Mouse (Mus musculus) small intestine, adult 2 months (tissue): ENCODE results near the gene Hoxa13. TPM values are rescaled to one million over a fixed set of nuclear protein-coding genes. Genes with fewer than 3 reads are reported as not detected.

Source experiments
- H3K27ac ChIP-seq: fragments of 200-500 bp; 2 replicates; pipeline ENCODE4 v1.5.1; 2012; ENCODE audit warnings: low read depth, low read length, control low read depth, inconsistent platforms; ENCODE audit not compliant: insufficient read depth
- H3K27me3 ChIP-seq: fragments of 200-500 bp; 2 replicates; pipeline ENCODE4 v1.6.1; 2012; ENCODE audit warnings: mild to moderate bottlenecking, moderate library complexity, low read length, inconsistent platforms; ENCODE audit not compliant: control insufficient read depth, insufficient read depth
- H3K36me3 ChIP-seq: fragments of 200-500 bp; 2 replicates; pipeline ENCODE4 v1.6.1; 2012; ENCODE audit warnings: mild to moderate bottlenecking, low read length, control low read depth, inconsistent platforms; ENCODE audit not compliant: control insufficient read depth, insufficient read depth
- H3K4me1 ChIP-seq: fragments of 200-500 bp; 2 replicates; pipeline ENCODE4 v1.6.1; 2012; ENCODE audit warnings: low read length, inconsistent platforms, mixed read lengths; ENCODE audit not compliant: control insufficient read depth, insufficient read depth, insufficient read length
- H3K4me3 ChIP-seq: fragments of 200-500 bp; 2 replicates; pipeline ENCODE4 v1.5.1; 2012; ENCODE audit warnings: low read depth, mild to moderate bottlenecking, control low read depth, inconsistent platforms, low read length, moderate library complexity
- CTCF ChIP-seq: fragments of 200-500 bp; IDR thresholded peaks from 2 replicates; pipeline ENCODE4 v1.5.1; 2012; ENCODE audit warnings: low read depth, mild to moderate bottlenecking, control low read depth, inconsistent platforms, low read length, moderate library complexity, mixed read lengths; ENCODE audit not compliant: insufficient replicate concordance, insufficient read length; ENCODE audit errors: extremely low read depth
- POLR2A ChIP-seq: fragments of 200-500 bp; IDR thresholded peaks from 2 replicates; pipeline ENCODE4 v1.6.1; 2012; ENCODE audit warnings: low read depth, mild to moderate bottlenecking, control low read depth, inconsistent platforms, low read length, moderate library complexity
- WGBS: fragments of 180-500 bp; shearing (Covaris S2); methylation state at CpG from one replicate; pipeline ENCODE4 v1.1.7; 2018; 5-methylcytosine and 5-hydroxymethylcytosine counted together
- polyA plus RNA-seq: library from polyadenylated mRNA; depleted of rRNA; stranded (reverse); fragments of >200 nt; gene quantifications from 2 replicates; pipeline ENCODE4 v1.2.3, GENCODE M21; 2012

The Hoxa13 gene
- polyA plus RNA-seq, 1 experiment = not detected

DNA sequence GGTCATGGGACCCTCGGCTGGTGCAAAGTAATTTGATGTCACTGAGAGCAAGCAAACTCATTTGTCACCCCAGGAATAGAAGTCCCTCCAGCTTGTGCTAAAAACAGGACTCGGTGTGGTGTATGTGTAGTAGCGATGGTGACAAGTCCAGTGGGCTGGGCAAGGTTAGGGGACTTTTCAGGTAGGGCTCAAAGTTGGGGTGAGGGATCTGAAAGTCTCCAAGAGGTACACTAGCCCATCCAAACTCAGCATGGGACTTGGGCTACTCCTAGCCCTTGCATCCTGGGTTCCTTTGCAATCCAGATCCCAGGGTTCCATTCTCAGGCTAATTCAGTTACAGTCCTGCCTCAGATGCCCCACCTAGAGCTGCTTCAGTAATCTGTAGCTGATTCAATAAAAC is 8.1 kb upstream of the Hoxa13 start:
- Histone ChIP-seq H3K27ac (no peak overlapping the region), H3K4me3 (no peak overlapping the region), H3K27me3 (peaks cover 73% of the 10 kb centered on the region), H3K36me3 (no peaks in the 10 kb centered on the region), H3K4me1 (peaks cover 4% of the 10 kb centered on the region; the same call in 1 of the 2 replicates)
- 17% methylated on average over 3 of the region's 3 CpGs for WGBS
- TF ChIP-seq CTCF (no peak), POLR2A (no peak)

DNA sequence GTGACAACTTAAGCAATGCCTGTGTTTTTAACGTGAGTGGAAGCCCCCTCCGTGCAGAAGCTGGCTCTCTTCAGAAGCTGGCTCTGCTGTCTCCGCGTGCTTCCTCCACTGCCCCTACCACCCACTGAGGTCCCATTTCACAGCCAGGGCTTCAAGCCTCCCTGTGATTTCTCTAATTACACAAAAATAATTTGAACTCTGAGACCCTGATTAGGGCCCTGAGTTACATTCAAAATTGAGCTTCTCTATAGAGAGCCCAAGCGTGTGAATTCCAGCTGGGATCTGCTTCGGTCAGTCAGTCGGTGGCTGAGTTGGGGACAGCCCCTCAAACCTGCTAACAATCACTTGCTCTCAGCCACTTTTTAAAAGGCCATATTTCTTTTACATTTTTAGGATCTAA is 7.7 kb upstream of the Hoxa13 start:
- no peaks in the 10 kb centered on the region for H3K36me3 ChIP-seq
- peaks cover 72% of the 10 kb centered on the region for H3K27me3 ChIP-seq
- peaks cover 4% of the 10 kb centered on the region; the same call in 1 of the 2 replicates for H3K4me1 ChIP-seq
- TF ChIP-seq POLR2A (no peak), CTCF (no peak)
- no peak overlapping the region for H3K27ac ChIP-seq
- no peak overlapping the region for H3K4me3 ChIP-seq
- 27% methylated on average over 7 of the region's 7 CpGs for WGBS

DNA sequence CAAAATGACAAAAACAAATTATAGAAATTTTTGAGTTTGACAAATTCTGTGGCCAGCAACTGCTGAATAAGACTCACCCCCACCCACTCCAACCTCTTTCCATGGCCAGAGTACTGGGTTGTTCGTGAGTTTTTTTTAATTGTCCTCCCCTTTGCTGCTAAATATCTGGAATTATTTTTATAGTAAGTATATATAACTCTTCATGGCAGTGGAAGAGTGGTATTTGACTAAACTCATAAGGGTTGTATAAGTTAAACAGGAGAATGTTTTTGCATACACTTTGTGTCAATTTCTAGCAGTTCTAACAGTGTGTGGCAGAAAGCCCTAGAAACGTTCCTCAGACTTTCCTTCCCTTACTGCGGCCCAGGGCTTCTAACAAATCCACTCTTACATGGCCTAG is 7.0 kb upstream of the Hoxa13 start:
- no peak overlapping the region for H3K4me3 ChIP-seq
- TF ChIP-seq POLR2A (no peak), CTCF (no peak)
- 20% methylated on average over 3 of the region's 3 CpGs for WGBS
- H3K27me3 ChIP-seq = peaks cover 72% of the 10 kb centered on the region
- H3K27ac ChIP-seq = no peak overlapping the region
- H3K4me1 ChIP-seq = peaks cover 4% of the 10 kb centered on the region; the same call in 1 of the 2 replicates
- H3K36me3 ChIP-seq = no peaks in the 10 kb centered on the region

DNA sequence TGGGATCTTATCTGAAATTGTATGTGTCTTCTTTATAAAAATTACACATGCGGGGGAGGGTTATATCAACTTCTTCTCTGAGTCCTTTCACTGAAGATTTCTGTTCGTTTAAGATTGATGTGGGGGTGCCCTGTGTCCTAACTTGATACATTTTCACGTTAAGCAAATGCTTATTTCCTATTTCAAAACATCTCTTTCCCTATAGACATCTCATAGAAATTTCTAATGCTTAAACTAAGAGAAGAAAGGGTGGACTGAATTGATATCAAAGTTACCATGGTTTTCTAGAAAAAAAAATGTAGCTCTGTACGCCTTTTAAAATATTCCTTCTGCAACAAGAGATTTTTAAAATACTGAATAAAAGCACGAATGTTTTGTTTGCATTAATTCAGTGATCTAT is 6.5 kb upstream of the Hoxa13 start:
- Histone ChIP-seq H3K4me1 (peaks cover 4% of the 10 kb centered on the region; the same call in 1 of the 2 replicates), H3K27ac (no peak overlapping the region), H3K4me3 (no peak overlapping the region), H3K36me3 (no peaks in the 10 kb centered on the region), H3K27me3 (peaks cover 74% of the 10 kb centered on the region)
- TF ChIP-seq POLR2A (no peak), CTCF (no peak)
- WGBS = 26% methylated on average over 5 of the region's 5 CpGs

DNA sequence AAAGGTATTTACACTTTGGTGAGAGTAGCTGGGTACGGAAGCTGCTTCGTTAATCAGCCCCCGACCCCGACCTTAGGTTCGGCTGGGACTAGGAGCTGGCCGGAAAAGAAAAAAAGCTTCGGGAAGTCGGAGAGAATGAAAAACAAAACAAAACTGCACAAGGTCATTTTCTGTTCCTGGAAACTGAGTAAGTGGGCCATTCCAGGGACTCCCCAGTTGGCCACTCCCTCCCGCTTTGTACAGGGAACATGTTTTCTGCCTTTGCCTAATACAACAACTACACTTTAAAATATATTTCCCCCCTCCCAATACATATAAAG is 5.9 kb upstream of the Hoxa13 start:
- Histone ChIP-seq H3K4me3 (no peak overlapping the region), H3K27me3 (peaks cover 77% of the 10 kb centered on the region), H3K27ac (no peak overlapping the region), H3K4me1 (peaks cover 4% of the 10 kb centered on the region; the same call in 1 of the 2 replicates), H3K36me3 (no peaks in the 10 kb centered on the region)
- 10% methylated on average over 9 of the region's 9 CpGs for WGBS
- TF ChIP-seq POLR2A = no peak

DNA sequence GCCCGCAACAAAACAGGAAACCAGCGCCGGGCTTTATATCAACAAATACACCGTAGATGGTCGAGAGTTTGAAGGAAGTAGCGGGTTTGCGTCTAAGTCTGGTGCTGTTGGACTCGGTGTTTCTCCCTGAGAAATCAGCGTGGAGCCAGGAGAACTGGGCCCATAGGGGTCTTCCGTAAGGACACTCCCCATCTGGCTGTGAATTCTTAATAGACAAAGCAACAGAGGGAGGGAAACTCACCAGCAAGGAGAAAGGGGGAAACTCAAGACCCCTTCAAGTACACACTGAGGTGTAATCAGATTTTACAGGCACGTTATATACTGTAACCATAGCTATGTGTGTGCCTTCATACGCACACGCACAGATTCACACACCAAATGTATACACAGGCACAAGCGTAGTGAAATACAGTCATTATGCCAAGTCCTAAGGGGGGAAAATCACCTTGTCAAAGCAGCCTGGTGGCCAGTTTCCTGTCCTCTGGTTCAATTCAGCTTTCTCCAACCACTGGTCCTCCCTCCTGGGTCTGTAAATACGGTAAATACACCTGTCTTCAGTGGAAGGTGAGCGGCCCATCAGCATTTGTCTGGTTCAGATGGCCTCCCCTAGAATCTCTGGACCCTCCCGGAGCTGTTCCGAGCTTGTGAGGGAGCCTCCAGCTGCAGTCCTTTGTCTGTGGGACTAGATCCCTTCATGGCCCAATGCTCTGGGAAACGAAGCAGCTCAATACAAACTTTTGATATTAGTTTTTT is 5.4 kb upstream of the Hoxa13 start:
- peaks cover 76% of the 10 kb centered on the region for H3K27me3 ChIP-seq
- H3K4me3 ChIP-seq = no peak overlapping the region
- H3K4me1 ChIP-seq = peaks cover 2% of the 10 kb centered on the region; the same call in 1 of the 2 replicates
- no peaks in the 10 kb centered on the region for H3K36me3 ChIP-seq
- 5% methylated on average over 19 of the region's 19 CpGs for WGBS
- H3K27ac ChIP-seq = no peak overlapping the region
- no peak for TF ChIP-seq CTCF
- TF ChIP-seq POLR2A = no peak

DNA sequence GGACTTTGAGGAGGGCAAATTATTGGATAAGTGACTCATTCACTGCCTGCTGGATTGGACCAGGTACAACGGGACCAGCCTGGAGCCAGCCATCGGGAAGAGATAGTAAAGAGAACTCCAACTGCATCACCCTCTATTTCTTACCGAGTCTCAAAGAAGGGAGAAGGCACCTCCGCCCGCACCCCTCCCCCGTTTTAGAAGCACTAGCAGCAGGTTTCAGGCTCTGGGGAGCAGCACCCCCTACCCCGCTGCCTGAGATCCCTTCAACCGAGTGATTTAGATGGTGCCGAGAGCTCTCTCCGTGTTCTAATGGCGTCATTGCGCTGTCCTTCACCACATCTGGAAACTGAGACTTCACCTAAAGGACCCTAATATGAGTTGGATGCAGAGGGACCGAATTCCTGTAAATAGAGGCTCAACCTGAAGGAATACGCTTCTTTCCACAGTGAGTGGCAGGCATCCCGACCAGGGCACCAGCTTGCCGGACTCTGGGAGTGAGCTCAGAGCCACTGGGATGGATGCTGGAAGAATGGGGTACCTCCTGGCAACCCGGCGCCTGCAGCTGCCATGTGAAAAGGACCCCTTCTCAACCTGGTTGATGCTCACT is 4.7 kb upstream of the Hoxa13 start:
- Histone ChIP-seq H3K36me3 (no peaks in the 10 kb centered on the region), H3K4me3 (no peak overlapping the region), H3K27ac (no peak overlapping the region), H3K27me3 (peaks cover 79% of the 10 kb centered on the region), H3K4me1 (no peaks in the 10 kb centered on the region)
- WGBS = 3% methylated on average over 18 of the region's 18 CpGs
- no peak for TF ChIP-seq POLR2A
- TF ChIP-seq CTCF = no peak
